Mouse (Mus musculus): Measurements from ENCODE around the gene Pagr1a. TPM values are rescaled to one million over a fixed set of nuclear protein-coding genes. Genes with fewer than 3 reads are reported as not detected.

The Pagr1a gene
- total RNA-seq, 2 experiments from 2014 or later: 7.9 to 10.3 TPM

Small RNA genes lying within 50 kb of the gene (microRNA-seq; reads per million reads assigned to microRNA genes)
- gene Gm44343: not detected

Other genes with a start within 250 kb of the Pagr1a start
- 100 to 1,000 TPM in 1 of 2 experiments, 10 to 100 TPM in 1; 84.9 to 101 TPM for gene Ypel3, start 240.4 kb downstream of the Pagr1a start, total RNA-seq (2021)
- gene Tbx6, start 235.9 kb downstream of the Pagr1a start, total RNA-seq (2021): under 1 TPM; 0.52 to 0.59 TPM
- gene Ppp4c, start 224.9 kb downstream of the Pagr1a start, total RNA-seq (2021): 10 to 100 TPM; 20.5 TPM
- gene Fam57b, start 219.7 kb downstream of the Pagr1a start, total RNA-seq (2021): 10 to 100 TPM; 65.3 to 75.7 TPM
- gene 4930451I11Rik, start 185.7 kb downstream of the Pagr1a start, total RNA-seq (2021): not detected
- not detected for gene Doc2a, start 169.9 kb downstream of the Pagr1a start, total RNA-seq (2021)
- 1 to 10 TPM; 5.0 to 5.4 TPM for gene Hirip3, start 155.4 kb downstream of the Pagr1a start, total RNA-seq (2021)
- gene Ino80e, start 155.0 kb downstream of the Pagr1a start, total RNA-seq (2021): 10 to 100 TPM in 1 of 2 experiments, 1 to 10 TPM in 1; 8.4 to 12.3 TPM
- 10 to 100 TPM; 19.7 to 21.9 TPM for gene Taok2, start 132.6 kb downstream of the Pagr1a start, total RNA-seq (2021)
- 10 to 100 TPM in 1 of 2 experiments, 1 to 10 TPM in 1; 9.9 to 12.1 TPM for gene Tmem219, start 94.4 kb downstream of the Pagr1a start, total RNA-seq (2021)
- gene Kctd13, start 88.5 kb downstream of the Pagr1a start, total RNA-seq (2021): 1 to 10 TPM; 2.6 to 2.7 TPM
- not detected for gene Asphd1, start 67.8 kb downstream of the Pagr1a start, total RNA-seq (2021)
- gene Sez6l2, start 66.8 kb downstream of the Pagr1a start, total RNA-seq (2021): 1 to 10 TPM in 1 of 2 experiments, under 1 TPM in 1; 0.87 to 1.2 TPM
- 10 to 100 TPM; 30.7 to 31.5 TPM for gene Cdipt, start 41.4 kb downstream of the Pagr1a start, total RNA-seq (2021)
- gene Cdiptos, start 41.3 kb downstream of the Pagr1a start, total RNA-seq (2021): under 1 TPM in 1 of 2 experiments, not detected in 1; 0.24 TPM
- 10 to 100 TPM; 27.5 to 40.9 TPM for gene Mvp, start 2.7 kb downstream of the Pagr1a start, total RNA-seq (2021)
- 1 to 10 TPM in 1 of 2 experiments, not detected in 1; 1.7 TPM for gene Pagr1b, start 868 bp downstream of the Pagr1a start, total RNA-seq (2021)
- gene Gm42742, start 3.7 kb upstream of the Pagr1a start, total RNA-seq (2021): 10 to 100 TPM; 12.9 to 16.9 TPM
- under 1 TPM in 1 of 2 experiments, not detected in 1; 0.84 TPM for gene Prrt2, start 3.9 kb upstream of the Pagr1a start, total RNA-seq (2021)
- 10 to 100 TPM; 64.3 to 66.3 TPM for gene Maz, start 9.7 kb upstream of the Pagr1a start, total RNA-seq (2021)
- gene Kif22, start 25.1 kb upstream of the Pagr1a start, total RNA-seq (2021): 1 to 10 TPM; 1.2 to 1.7 TPM
- gene Zg16, start 70.0 kb upstream of the Pagr1a start, total RNA-seq (2021): not detected
- under 1 TPM; 0.50 to 0.93 TPM for gene AI467606, start 74.0 kb upstream of the Pagr1a start, total RNA-seq (2021)
- under 1 TPM; 0.37 to 0.55 TPM for gene Qprt, start 104.9 kb upstream of the Pagr1a start, total RNA-seq (2021)
- gene Spn, start 120.5 kb upstream of the Pagr1a start, total RNA-seq (2021): under 1 TPM; 0.07 to 0.14 TPM
- gene Cd2bp2, start 178.7 kb upstream of the Pagr1a start, total RNA-seq (2021): 10 to 100 TPM; 25.1 to 26.8 TPM
- gene Tbc1d10b, start 191.1 kb upstream of the Pagr1a start, total RNA-seq (2021): 10 to 100 TPM; 26.4 to 29.5 TPM
- gene Mylpf, start 191.5 kb upstream of the Pagr1a start, total RNA-seq (2021): over 10,000 TPM; 24,635 to 28,732 TPM
- gene Zfp553, start 215.7 kb upstream of the Pagr1a start, total RNA-seq (2021): 1 to 10 TPM; 4.2 to 4.6 TPM
- gene Sept1, start 215.8 kb upstream of the Pagr1a start, total RNA-seq (2021): 1 to 10 TPM; 1.0 to 1.3 TPM
- 10 to 100 TPM; 19.7 to 21.1 TPM for gene Zfp771, start 226.9 kb upstream of the Pagr1a start, total RNA-seq (2021)
- gene Dctpp1, start 243.4 kb upstream of the Pagr1a start, total RNA-seq (2021): 10 to 100 TPM; 32.6 TPM